Mouse (Mus musculus) common myeloid progenitor, adult 5-6 weeks (primary cell): ENCODE measurements around the gene Ift52. TPM values are rescaled to one million over a fixed set of nuclear protein-coding genes. Genes with fewer than 3 reads are reported as not detected.

Experiments used
- ATAC-seq: replicated peaks from 2 replicates; pipeline ENCODE4 v1.8.0; 2016; ENCODE audit warnings: low read depth, mild to moderate bottlenecking, moderate TSS enrichment, inconsistent platforms; ENCODE audit not compliant: poor library complexity, severe bottlenecking
- total RNA-seq: library from RNA; stranded (forward); fragments of 200-1000, 187-1606 nt; gene quantifications from 2 replicates; pipeline ENCODE4 v1.2.3, GENCODE M21; 2017

The Ift52 gene
- total RNA-seq, 1 experiment from 2014 or later, result 29.8 TPM

GRCm38 (mm10) chr2:163071590-163071989 lies 54.4 kb downstream of the Ift52 start:
- no peak for ATAC-seq

- no peak for ATAC-seq
These were observed 56.0 kb downstream of the Ift52 start for GRCm38 (mm10) chr2:163073023-163073757.

GRCm38 (mm10) chr2:163074006-163074405 lies 56.9 kb downstream of the Ift52 start:
- ATAC-seq, result no peak

- ATAC-seq, result no peak
These were observed 57.7 kb downstream of the Ift52 start for GRCm38 (mm10) chr2:163074808-163075207.

GRCm38 (mm10) chr2:163075234-163075633 lies 58.1 kb downstream of the Ift52 start:
- ATAC-seq, result no peak

- ATAC-seq, result no peak
These were observed 61.9 kb downstream of the Ift52 start for GRCm38 (mm10) chr2:163079041-163079440.

GRCm38 (mm10) chr2:163082591-163082990 lies 65.4 kb downstream of the Ift52 start:
- peak; percentile 76 for ATAC-seq

GRCm38 (mm10) chr2:163084519-163084918 lies 67.4 kb downstream of the Ift52 start:
- ATAC-seq, result no peak

- ATAC-seq, result no peak
These were observed 67.9 kb downstream of the Ift52 start for GRCm38 (mm10) chr2:163085047-163085446.

- ATAC-seq, result peak; percentile 37; the same call in 1 of the 2 replicates
These were observed 69.4 kb downstream of the Ift52 start for GRCm38 (mm10) chr2:163086561-163086960.

GRCm38 (mm10) chr2:163087728-163088127 lies 70.6 kb downstream of the Ift52 start, which contains the start of gene Gtsf1l:
Gene Gtsf1l (minus strand): TSS chr2:163087855.
- no peak for ATAC-seq

- peak; percentile 55; the same call in 1 of the 2 replicates for ATAC-seq
These were observed 72.4 kb downstream of the Ift52 start for GRCm38 (mm10) chr2:163089475-163090123.

- no peak for ATAC-seq
These were observed 77.8 kb downstream of the Ift52 start for GRCm38 (mm10) chr2:163094909-163095308.

Other genes starting within 250 kb of the Ift52 start
- gene Srsf6, start 85.8 kb upstream of the Ift52 start, total RNA-seq, result 264 and 289 TPM in 2 replicates
- gene L3mbtl1, start 73.9 kb upstream of the Ift52 start, total RNA-seq, result not detected in 2 replicates
- gene Sgk2, start 30.0 kb upstream of the Ift52 start, total RNA-seq, result 1.1 TPM in 1 of 2 replicates, not detected in the other
- gene Mybl2, start 37.3 kb downstream of the Ift52 start, total RNA-seq, result 18.8 and 25.9 TPM in 2 replicates
- gene Gtsf1l, start 70.5 kb downstream of the Ift52 start, total RNA-seq, result not detected in 2 replicates
- not detected in 2 replicates for gene Tox2, start 185.8 kb downstream of the Ift52 start, total RNA-seq